Mouse (Mus musculus) kidney, embryonic 15.5 days (tissue): ENCODE data around the gene Sfi1. TPM values are rescaled to one million over a fixed set of nuclear protein-coding genes. Genes with fewer than 3 reads are reported as not detected.
"Not testable (repeated sequence)": the region's sequence is repeated elsewhere in the genome, so short reads cannot be mapped to it uniquely, and the experiment has no call there.

ENCODE experiments used
- ATAC-seq: fragments of 200-750 bp; cut with Nextera tagmentation; replicated peaks from 2 replicates; pipeline ENCODE4 v1.8.0; 2017; ENCODE audit warnings: moderate TSS enrichment; ENCODE audit not compliant: low FRiP score
- H3K27ac ChIP-seq: fragments of 300-500 bp; sonication (generic); 2 replicates; pipeline ENCODE4 v1.5.1; 2015; ENCODE audit warnings: mild to moderate bottlenecking, inconsistent platforms
- H3K27me3 ChIP-seq: fragments of 300-500 bp; sonication (generic); 2 replicates; pipeline ENCODE4 v1.6.1; 2015; ENCODE audit warnings: inconsistent platforms
- H3K36me3 ChIP-seq: fragments of 300-500 bp; sonication (generic); 2 replicates; pipeline ENCODE4 v1.6.1; 2015; ENCODE audit warnings: inconsistent platforms
- H3K4me1 ChIP-seq: fragments of 300-500 bp; sonication (generic); 2 replicates; pipeline ENCODE4 v1.6.1; 2015; ENCODE audit warnings: inconsistent platforms
- H3K4me2 ChIP-seq: fragments of 300-500 bp; sonication (generic); 2 replicates; pipeline ENCODE4 v1.6.1; 2015; ENCODE audit warnings: moderate library complexity, mild to moderate bottlenecking, inconsistent platforms
- H3K4me3 ChIP-seq: fragments of 300-500 bp; sonication (generic); replicated peaks from 2 replicates; pipeline ENCODE4 v1.5.1; 2015; ENCODE audit warnings: mild to moderate bottlenecking, inconsistent platforms
- H3K9ac ChIP-seq: fragments of 300-500 bp; sonication (generic); 2 replicates; pipeline ENCODE4 v1.6.1; 2015; ENCODE audit warnings: mild to moderate bottlenecking, inconsistent platforms
- H3K9me3 ChIP-seq: fragments of 300-500 bp; sonication (generic); replicated peaks from 2 replicates; pipeline ENCODE4 v1.6.1; 2016; ENCODE audit warnings: inconsistent platforms
- WGBS: fragments of 180-500 bp; shearing (Covaris S2); methylation state at CpG from one replicate; pipeline ENCODE4 v1.1.7; 2015; ENCODE audit warnings: mixed read lengths; 5-methylcytosine and 5-hydroxymethylcytosine counted together
- polyA plus RNA-seq: library from polyadenylated mRNA; unstranded; fragments of >200 nt; fragmentation: Nextera tagmentation; extraction: Ambion mirVana; gene quantifications from 2 replicates; pipeline ENCODE4 v1.2.1, GENCODE M21; 2015

Gene Sfi1
- polyA plus RNA-seq, 1 experiment from 2014 or later, result 12.9 TPM

DNA sequence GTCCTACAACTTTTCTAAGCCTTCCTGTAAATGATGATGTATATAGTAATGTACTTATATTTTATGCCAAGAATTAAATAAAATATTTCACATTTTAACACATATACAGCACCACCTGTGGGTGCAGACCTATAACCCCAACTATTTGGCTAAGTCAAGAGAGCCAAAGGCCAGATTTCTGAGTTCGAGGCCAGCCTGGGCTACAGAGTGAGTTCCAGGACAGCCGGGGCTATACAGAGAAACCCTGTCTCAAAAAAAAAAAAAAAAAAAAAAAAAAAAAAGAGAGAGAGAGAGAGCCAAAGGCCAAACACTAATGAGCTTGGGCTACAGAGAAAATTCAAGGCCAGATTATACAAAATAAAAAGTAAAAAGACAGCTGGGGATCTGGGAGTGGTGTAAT is 24.2 kb downstream of the Sfi1 start:
- H3K36me3 ChIP-seq, result not testable (repeated sequence)
- peak; percentile 52 for ATAC-seq

GRCm38 (mm10) chr11:3167571-3168001 is 25.7 kb downstream of the Sfi1 start:
- H3K4me2 ChIP-seq, H3K36me3 ChIP-seq, H3K4me3 ChIP-seq, H3K27ac ChIP-seq, H3K27me3 ChIP-seq, ATAC-seq, H3K9ac ChIP-seq, H3K4me1 ChIP-seq: not testable (repeated sequence)
- H3K9me3 ChIP-seq, result peaks cover 18% of the 10 kb centered on the region
- 74% methylated on average over 4 of the region's 4 CpGs for WGBS

More for the DNA sequence above, 24.2 kb downstream of the Sfi1 start:
- 74% methylated on average over 2 of the region's 2 CpGs for WGBS
- not testable (repeated sequence) for H3K9ac ChIP-seq, H3K4me1 ChIP-seq, H3K27ac ChIP-seq, H3K4me2 ChIP-seq, H3K4me3 ChIP-seq, H3K27me3 ChIP-seq
- peaks cover 22% of the 10 kb centered on the region for H3K9me3 ChIP-seq

DNA sequence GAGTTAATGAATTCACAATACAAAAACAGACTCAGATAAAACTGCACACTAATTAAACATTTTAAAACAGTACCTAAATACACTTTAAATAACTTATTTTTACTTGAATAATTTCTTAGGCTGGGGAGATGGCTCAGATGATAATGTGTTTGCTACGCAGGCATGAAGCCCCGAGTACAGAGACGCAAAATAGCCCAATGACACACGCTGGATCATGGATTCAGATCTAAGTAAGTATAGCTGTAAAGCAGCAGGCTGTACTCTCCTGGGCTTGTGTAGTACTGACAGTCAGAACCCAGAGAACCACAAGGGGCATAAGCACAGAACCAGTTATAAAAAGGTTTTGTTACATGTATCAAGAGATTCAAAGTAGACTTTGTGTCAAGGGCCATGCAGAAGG is 26.1 kb downstream of the Sfi1 start:
- H3K36me3 ChIP-seq, H3K27me3 ChIP-seq, H3K27ac ChIP-seq, H3K4me1 ChIP-seq, H3K4me3 ChIP-seq, H3K9ac ChIP-seq, ATAC-seq, H3K4me2 ChIP-seq: not testable (repeated sequence)
- WGBS, result 90% methylated on average over 4 of the region's 4 CpGs
- H3K9me3 ChIP-seq, result peaks cover 23% of the 10 kb centered on the region

DNA sequence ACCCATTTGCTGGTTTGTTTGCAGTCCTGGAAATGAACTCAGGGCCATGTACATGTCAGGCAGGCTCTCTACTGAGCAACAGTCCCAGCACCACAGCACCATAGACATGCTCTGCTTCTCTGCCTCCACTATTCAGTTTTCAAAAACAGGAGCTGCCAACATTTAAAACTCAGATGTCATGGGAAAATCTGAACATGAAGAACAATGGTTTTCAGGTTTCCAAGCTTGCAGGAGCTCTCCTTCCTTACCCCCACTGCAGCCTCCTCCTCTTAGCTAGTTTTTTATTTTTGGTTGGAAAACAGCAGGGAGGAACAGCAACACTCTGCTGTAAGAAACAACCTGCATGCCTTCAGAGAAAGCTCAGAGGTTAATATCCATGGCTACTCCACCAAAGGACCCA is 26.9 kb downstream of the Sfi1 start:
- not testable (repeated sequence) for ATAC-seq, H3K9ac ChIP-seq, H3K27ac ChIP-seq, H3K4me1 ChIP-seq, H3K4me2 ChIP-seq, H3K36me3 ChIP-seq, H3K27me3 ChIP-seq, H3K4me3 ChIP-seq
- H3K9me3 ChIP-seq, result peaks cover 19% of the 10 kb centered on the region

- not testable (repeated sequence) for H3K27ac ChIP-seq, H3K4me2 ChIP-seq, H3K9ac ChIP-seq, H3K27me3 ChIP-seq, H3K4me1 ChIP-seq, H3K36me3 ChIP-seq, H3K4me3 ChIP-seq
- WGBS, result 78% methylated on average over 3 of the region's 5 CpGs
- peaks cover 20% of the 10 kb centered on the region for H3K9me3 ChIP-seq
- peak; percentile 54 for ATAC-seq
Observed at GRCm38 (mm10) chr11:3165210-3165782, 28.0 kb downstream of the Sfi1 start.

DNA sequence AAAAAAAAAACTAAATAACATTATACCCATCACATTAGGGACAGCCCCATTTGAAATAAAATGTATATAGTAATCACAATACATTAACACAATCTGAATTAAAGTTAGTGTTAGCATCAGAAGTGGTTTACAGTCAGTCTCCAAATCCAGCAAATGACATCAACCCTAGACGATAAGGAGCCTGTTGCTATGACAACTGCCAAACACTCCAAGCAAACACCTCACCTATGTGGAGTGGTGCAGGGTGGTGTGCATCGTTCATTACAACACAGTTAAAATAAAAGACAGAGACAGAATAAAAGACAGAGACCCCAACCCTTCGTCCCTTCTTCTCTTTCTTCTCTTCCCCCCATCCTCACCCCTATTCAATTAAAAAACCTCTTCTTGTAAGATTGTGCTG is 29.6 kb downstream of the Sfi1 start:
- H3K27me3 ChIP-seq, H3K9ac ChIP-seq, H3K4me1 ChIP-seq, H3K36me3 ChIP-seq, H3K27ac ChIP-seq, H3K4me2 ChIP-seq, H3K4me3 ChIP-seq, ATAC-seq: not testable (repeated sequence)
- peaks cover 20% of the 10 kb centered on the region for H3K9me3 ChIP-seq
- 64% methylated on average over 3 of the region's 3 CpGs for WGBS

DNA sequence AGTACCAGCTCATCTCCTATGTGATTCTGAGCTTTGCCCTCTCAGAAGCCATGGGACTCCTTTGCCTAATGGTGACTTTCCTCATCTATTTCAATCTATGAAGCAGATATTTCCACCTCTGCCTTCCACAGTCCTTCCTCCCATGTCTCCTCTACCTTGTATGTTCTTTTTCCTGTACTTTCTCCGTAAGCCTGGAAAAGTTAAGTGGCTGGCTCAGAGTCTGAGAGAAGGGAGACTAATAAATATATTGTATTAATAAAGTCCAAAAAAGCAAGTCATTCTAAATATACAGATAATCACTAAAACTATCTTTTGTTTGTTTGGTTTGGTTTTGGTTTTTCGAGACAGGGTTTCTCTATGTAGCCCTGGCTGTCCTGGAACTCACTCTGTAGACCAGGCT is 30.1 kb downstream of the Sfi1 start:
- ATAC-seq, H3K4me1 ChIP-seq, H3K9ac ChIP-seq, H3K4me2 ChIP-seq, H3K36me3 ChIP-seq, H3K27me3 ChIP-seq, H3K27ac ChIP-seq, H3K4me3 ChIP-seq: not testable (repeated sequence)
- WGBS, result 92% methylated on average over 2 of the region's 2 CpGs
- H3K9me3 ChIP-seq, result peaks cover 20% of the 10 kb centered on the region

DNA sequence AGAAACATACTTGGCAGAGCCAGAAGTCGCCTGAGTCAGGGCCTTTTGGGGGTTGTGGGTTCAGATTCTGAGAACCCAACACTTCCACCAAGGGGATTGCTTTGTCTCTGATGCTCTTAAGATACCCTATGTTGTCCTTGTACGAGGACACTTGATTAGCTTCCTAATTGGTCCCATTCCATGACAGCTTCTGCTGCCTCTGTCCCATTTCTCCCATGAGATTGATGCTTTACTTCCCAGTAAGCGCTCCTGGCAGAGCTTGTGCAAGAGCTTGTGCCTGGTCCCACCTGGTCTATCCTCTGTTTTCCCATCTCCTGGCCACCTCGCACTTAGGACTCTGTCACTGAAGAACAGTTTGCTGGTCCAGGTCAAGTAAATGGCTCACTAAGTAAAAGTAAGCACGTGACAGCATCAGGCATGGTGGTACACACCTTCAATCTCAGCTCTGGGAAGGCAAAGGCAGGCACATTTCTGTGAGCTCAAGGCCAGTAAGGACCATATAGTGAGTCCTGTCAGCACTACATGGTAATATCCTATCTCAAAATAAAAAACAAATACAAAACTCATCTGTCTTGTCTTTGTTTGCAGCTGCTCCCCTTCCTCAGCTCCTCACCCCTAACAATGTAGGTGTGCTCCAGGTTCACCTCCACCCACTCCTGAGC is 30.9 kb downstream of the Sfi1 start:
- H3K9ac ChIP-seq, H3K27me3 ChIP-seq, H3K27ac ChIP-seq, H3K4me1 ChIP-seq, H3K4me3 ChIP-seq, H3K36me3 ChIP-seq, H3K4me2 ChIP-seq: not testable (repeated sequence)
- peak; percentile 43 for ATAC-seq
- H3K9me3 ChIP-seq, result peaks cover 19% of the 10 kb centered on the region
- WGBS, result 56% methylated on average over 5 of the region's 5 CpGs

DNA sequence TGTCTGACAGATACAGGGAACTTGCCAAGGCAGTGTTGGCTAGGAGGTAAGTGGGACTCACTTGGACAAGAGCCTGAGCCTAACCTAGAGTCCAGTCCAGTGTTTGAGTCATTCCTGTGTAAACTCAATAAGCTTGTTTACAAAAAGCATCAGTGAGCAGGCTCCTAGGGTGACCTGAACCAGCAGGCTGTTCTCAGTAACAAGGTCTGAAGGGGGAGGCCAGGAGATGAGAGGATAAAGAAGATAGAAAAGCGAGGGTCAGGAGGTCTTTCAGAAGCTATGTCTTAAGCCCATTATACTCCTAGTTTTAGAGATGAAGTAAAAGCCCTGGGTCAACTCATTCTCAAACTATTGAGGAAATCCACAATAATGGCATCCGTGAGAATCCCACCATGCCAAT is 31.9 kb downstream of the Sfi1 start:
- not testable (repeated sequence) for H3K4me3 ChIP-seq, H3K9ac ChIP-seq, H3K36me3 ChIP-seq, H3K27me3 ChIP-seq, H3K4me2 ChIP-seq, H3K4me1 ChIP-seq, H3K27ac ChIP-seq, ATAC-seq
- 56% methylated on average over 1 of the region's 2 CpGs for WGBS
- peaks cover 19% of the 10 kb centered on the region for H3K9me3 ChIP-seq

- H3K4me3 ChIP-seq, H3K9ac ChIP-seq, H3K36me3 ChIP-seq, H3K4me1 ChIP-seq, H3K27ac ChIP-seq, ATAC-seq, H3K27me3 ChIP-seq, H3K4me2 ChIP-seq: not testable (repeated sequence)
- H3K9me3 ChIP-seq, result peaks cover 19% of the 10 kb centered on the region
- WGBS, result 92% methylated on average over 4 of the region's 4 CpGs
Observed at GRCm38 (mm10) chr11:3158800-3159199, 34.5 kb downstream of the Sfi1 start.

DNA sequence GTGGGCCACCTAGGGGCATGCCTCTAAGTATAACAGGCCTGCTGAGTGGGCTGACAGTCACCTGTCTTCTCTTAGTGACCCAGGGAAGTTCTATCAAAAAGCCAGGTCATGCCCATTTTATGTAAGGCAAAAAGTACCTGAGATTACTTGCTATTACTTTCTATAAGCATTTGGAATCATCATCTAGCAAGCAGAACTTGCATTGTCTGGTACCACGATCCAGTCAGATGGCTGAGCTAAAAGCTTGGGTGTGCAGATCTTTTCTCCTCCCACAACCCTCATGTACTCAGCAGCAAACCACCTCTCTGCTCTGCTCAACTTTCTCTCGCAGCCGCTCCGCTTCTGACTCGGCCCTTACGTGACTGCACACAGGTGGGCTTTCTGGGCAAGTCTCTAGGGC is 35.3 kb downstream of the Sfi1 start:
- H3K9ac ChIP-seq, H3K36me3 ChIP-seq, ATAC-seq, H3K27ac ChIP-seq, H3K4me1 ChIP-seq, H3K4me3 ChIP-seq, H3K4me2 ChIP-seq, H3K27me3 ChIP-seq: not testable (repeated sequence)
- WGBS, result 97% methylated on average over 6 of the region's 6 CpGs
- H3K9me3 ChIP-seq, result peaks cover 20% of the 10 kb centered on the region

GRCm38 (mm10) chr11:3156991-3157390 is 36.3 kb downstream of the Sfi1 start:
- not testable (repeated sequence) for H3K4me3 ChIP-seq, H3K36me3 ChIP-seq, H3K9ac ChIP-seq, H3K27ac ChIP-seq, H3K4me2 ChIP-seq, ATAC-seq, H3K27me3 ChIP-seq, H3K4me1 ChIP-seq
- peaks cover 14% of the 10 kb centered on the region for H3K9me3 ChIP-seq
- WGBS, result 95% methylated on average over 3 of the region's 3 CpGs
